In genomic region chr3:152435590-152435989, GRCm38 (mm10) we compare ENCODE assay signal across 26 mouse cellular contexts.
"Had no signal": no experiment of that assay in that cellular context is flagged by ENCODE, and none has a peak within 500 bp of the region (broad histone marks: within the 10 kb centered on the region; RNA-seq: fewer than 3 reads in every experiment).

No protein-coding gene starts in this region.

- H3K9ac ChIP-seq: forebrain, postnatal 0 days; heart, embryonic 13.5 days; heart, embryonic 15.5 days; hindbrain, embryonic 13.5 days; hindbrain, embryonic 15.5 days; kidney, embryonic 15.5 days; limb, embryonic 13.5 days; limb, embryonic 15.5 days; liver, embryonic 14.5 days had no signal

- H3K4me3 ChIP-seq: heart, embryonic 13.5 days; heart, embryonic 15.5 days; hindbrain, embryonic 13.5 days; hindbrain, embryonic 15.5 days; kidney, embryonic 15.5 days; limb, embryonic 13.5 days; limb, embryonic 15.5 days had no signal

- ATAC-seq: forebrain, postnatal 0 days; hindbrain, postnatal 0 days; intestine, embryonic 16.5 days had no signal

- H3K27me3 ChIP-seq: heart, embryonic 13.5 days; heart, embryonic 15.5 days; hindbrain, embryonic 13.5 days; hindbrain, embryonic 15.5 days; kidney, embryonic 15.5 days; limb, embryonic 13.5 days; limb, embryonic 15.5 days had no signal

- H3K36me3 ChIP-seq: heart, embryonic 15.5 days; hindbrain, embryonic 13.5 days; hindbrain, embryonic 15.5 days had no signal

- H3K9me3 ChIP-seq: heart, embryonic 13.5 days; heart, embryonic 15.5 days; hindbrain, embryonic 13.5 days; hindbrain, embryonic 15.5 days; kidney, embryonic 15.5 days; limb, embryonic 13.5 days; limb, embryonic 15.5 days had no signal

- H3K27ac ChIP-seq: heart, embryonic 13.5 days; heart, embryonic 15.5 days; hindbrain, embryonic 13.5 days; hindbrain, embryonic 15.5 days; hindbrain, postnatal 0 days; kidney, embryonic 15.5 days; kidney, postnatal 0 days; limb, embryonic 13.5 days; limb, embryonic 15.5 days; liver, embryonic 14.5 days had no signal

- DNase-seq: forebrain, postnatal 0 days; gastrocnemius, postnatal 14 days; gastrocnemius, postnatal 36 days; heart, adult 18-20 months; heart, postnatal 14 days; heart, postnatal 36 days; kidney, adult 11 months; kidney, adult 2 months; kidney, adult 9 months; kidney, postnatal 14 days; kidney, postnatal 36 days; layer of hippocampus, adult 9-11 months; layer of hippocampus, postnatal 36 days; left cerebral cortex, postnatal 4 days had no signal

- H3K4me2 ChIP-seq: heart, embryonic 11.5 days; heart, embryonic 13.5 days; heart, embryonic 15.5 days; hindbrain, embryonic 13.5 days; hindbrain, embryonic 15.5 days; kidney, embryonic 15.5 days; limb, embryonic 13.5 days; limb, embryonic 15.5 days had no signal

- H3K4me1 ChIP-seq: heart, embryonic 13.5 days; hindbrain, embryonic 13.5 days; hindbrain, embryonic 15.5 days; limb, embryonic 13.5 days; limb, embryonic 15.5 days had no signal
